Comparison of ENCODE assay signal across 23 mouse cellular contexts in the genomic region with DNA sequence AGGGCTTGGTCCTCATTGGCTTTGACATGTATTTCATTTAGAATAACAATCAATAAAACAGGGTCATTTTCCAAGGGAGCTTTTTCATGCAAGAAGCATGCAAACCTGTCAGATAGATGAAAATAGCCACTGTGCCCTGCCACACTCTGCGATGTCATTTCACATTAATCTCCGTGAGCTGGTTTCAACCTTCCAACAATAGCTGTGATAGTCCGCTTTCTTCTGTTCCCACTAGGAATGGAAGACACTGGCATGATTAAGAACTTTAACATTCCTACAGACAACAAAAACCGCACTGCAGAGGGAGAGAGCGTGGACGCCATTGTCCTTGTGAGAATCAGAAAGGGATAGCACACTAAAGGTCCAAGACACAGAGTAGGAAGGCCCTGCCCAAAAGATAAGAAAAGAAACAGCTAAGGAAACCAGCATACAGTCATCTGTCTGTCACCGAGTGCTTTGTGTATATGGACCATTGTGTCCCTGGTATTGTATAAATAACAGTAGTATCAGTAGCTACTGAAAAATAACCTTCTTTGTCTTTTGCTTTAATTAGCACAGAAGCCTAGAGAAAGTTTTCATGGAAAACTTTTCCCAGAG.
DNase-seq lines count a peak whose midpoint lies in the region; ATAC-seq and TF ChIP-seq lines count a peak whose summit lies in the region.
"Had no signal": no experiment of that assay in that cellular context is flagged by ENCODE, and none has a peak within 500 bp of the region (broad histone marks: within the 10 kb centered on the region; RNA-seq: fewer than 3 reads in every experiment).

No protein-coding gene starts in this region.

- H3K4me2 ChIP-seq in midbrain, embryonic 11.5 days, result no peak overlapping the region
- no peak overlapping the region for H3K4me2 ChIP-seq in midbrain, embryonic 16.5 days (ENCODE audit: low read length)
- H3K4me2 ChIP-seq: embryonic facial prominence, embryonic 15.5 days; forebrain, embryonic 15.5 days; heart, embryonic 15.5 days; intestine, embryonic 15.5 days had no signal

- WGBS in midbrain, embryonic 11.5 days, result 56% methylated on average over 7 of the region's 7 CpGs
- 46% methylated on average over 7 of the region's 7 CpGs for WGBS in midbrain, embryonic 16.5 days
- WGBS in lung, adult 2 months, result 61% methylated on average over 7 of the region's 7 CpGs

- no peak for DNase-seq in midbrain, embryonic 11.5 days (ENCODE audit: low spot score, missing footprints)
- peak; percentile 9 for DNase-seq in lung, adult 2 months
- peak; percentile 38 for DNase-seq in lung, postnatal 36 days
- no peak for DNase-seq in natural killer cell, adult 2 months (ENCODE audit: low spot score in 2 of 2)
- DNase-seq in right cerebral cortex, postnatal 4 days, result no peak
- DNase-seq: adrenal gland, postnatal 36 days; cerebellum, adult 11 months; cerebellum, adult 9-11 months; heart, postnatal 4 days; kidney, adult 8-10 months; kidney, postnatal 14 days; midbrain, embryonic 14.5 days had no signal

- no peak overlapping the region for H3K27ac ChIP-seq in midbrain, embryonic 11.5 days (ENCODE audit: low read depth, low read length)
- no peak overlapping the region for H3K27ac ChIP-seq in midbrain, embryonic 16.5 days (ENCODE audit: low read length)
- H3K27ac ChIP-seq: embryonic facial prominence, embryonic 15.5 days; forebrain, embryonic 15.5 days; heart, embryonic 15.5 days; intestine, embryonic 15.5 days; limb, embryonic 10.5 days; stomach, postnatal 0 days had no signal

- no peaks in the 10 kb centered on the region for H3K36me3 ChIP-seq in midbrain, embryonic 11.5 days (ENCODE audit: control insufficient read depth, insufficient read depth, low read length)
- no peaks in the 10 kb centered on the region for H3K36me3 ChIP-seq in midbrain, embryonic 16.5 days (ENCODE audit: control insufficient read depth, insufficient read depth, low read length)
- H3K36me3 ChIP-seq: embryonic facial prominence, embryonic 15.5 days; forebrain, embryonic 15.5 days; heart, embryonic 15.5 days; intestine, embryonic 15.5 days; limb, embryonic 10.5 days had no signal

- no peak overlapping the region for H3K9ac ChIP-seq in midbrain, embryonic 11.5 days (ENCODE audit: low read length)
- no peak overlapping the region for H3K9ac ChIP-seq in midbrain, embryonic 16.5 days (ENCODE audit: low read depth, low read length)
- H3K9ac ChIP-seq: embryonic facial prominence, embryonic 15.5 days; forebrain, embryonic 15.5 days; heart, embryonic 15.5 days; intestine, embryonic 15.5 days had no signal

- 0 out of 2 replicates have a peak, but pooled peaks cover 3% of the 10 kb centered on the region for H3K4me1 ChIP-seq in midbrain, embryonic 11.5 days (ENCODE audit: control insufficient read depth, insufficient read depth, low read length)
- no peaks in the 10 kb centered on the region for H3K4me1 ChIP-seq in midbrain, embryonic 16.5 days (ENCODE audit: control insufficient read depth, insufficient read depth, low read length)
- peaks cover 7% of the 10 kb centered on the region for H3K4me1 ChIP-seq in lung, adult 2 months (ENCODE audit: control insufficient read depth, insufficient read depth, low read length)
- H3K4me1 ChIP-seq: embryonic facial prominence, embryonic 15.5 days; forebrain, embryonic 15.5 days; heart, embryonic 15.5 days; intestine, embryonic 15.5 days; limb, embryonic 10.5 days had no signal

- H3K9me3 ChIP-seq in midbrain, embryonic 11.5 days (ENCODE audit: control insufficient read depth, low read length), result no peaks in the 10 kb centered on the region
- no peaks in the 10 kb centered on the region for H3K9me3 ChIP-seq in midbrain, embryonic 16.5 days (replicated peaks; ENCODE audit: control insufficient read depth, low read length, poor library complexity, severe bottlenecking)
- H3K9me3 ChIP-seq: embryonic facial prominence, embryonic 15.5 days; forebrain, embryonic 15.5 days; heart, embryonic 15.5 days; intestine, embryonic 15.5 days; limb, embryonic 10.5 days had no signal

- H3K4me3 ChIP-seq in midbrain, embryonic 11.5 days (ENCODE audit: low read depth, low read length), result no peak overlapping the region
- H3K4me3 ChIP-seq in midbrain, embryonic 16.5 days (ENCODE audit: low read depth, low read length), result no peak overlapping the region
- no peak overlapping the region for H3K4me3 ChIP-seq in lung, adult 2 months (replicated peaks; ENCODE audit: extremely low read depth, low read depth, low read length)
- H3K4me3 ChIP-seq: embryonic facial prominence, embryonic 15.5 days; forebrain, embryonic 15.5 days; heart, embryonic 15.5 days; intestine, embryonic 15.5 days; limb, embryonic 10.5 days; myocyte had no signal

- peak; percentile 61; the same call in 1 of the 2 replicates for ATAC-seq in midbrain, embryonic 11.5 days (ENCODE audit: low FRiP score)
- ATAC-seq in midbrain, embryonic 16.5 days, result no peak
- no peak for ATAC-seq in erythroid progenitor cell, adult 5-6 weeks (replicated peaks; ENCODE audit: low FRiP score, poor library complexity, severe bottlenecking)
- ATAC-seq: forebrain, embryonic 15.5 days; hindbrain, embryonic 16.5 days; intestine, embryonic 15.5 days; Patski had no signal

- TF ChIP-seq POLR2A in lung, adult 2 months (IDR thresholded peaks at IDR 0.05; ENCODE audit: borderline replicate concordance, extremely low read depth, low read depth, low read length), result no peak

- no peak for TF ChIP-seq CTCF in lung, adult 2 months (IDR thresholded peaks at IDR 0.05; ENCODE audit: insufficient read depth, low read length)

- H3K27me3 ChIP-seq in midbrain, embryonic 11.5 days (ENCODE audit: control insufficient read depth, insufficient read depth, low read length), result no peaks in the 10 kb centered on the region
- H3K27me3 ChIP-seq in midbrain, embryonic 16.5 days (ENCODE audit: control insufficient read depth, insufficient read depth, low read depth, low read length), result no peaks in the 10 kb centered on the region
- H3K27me3 ChIP-seq: embryonic facial prominence, embryonic 15.5 days; forebrain, embryonic 15.5 days; heart, embryonic 15.5 days; intestine, embryonic 15.5 days; Patski had no signal

Comparison
In these comparisons a context has a peak if more than half of its experiments do, and no peak if none do; other contexts are left out.
1. DNase-seq: peak in lung, adult 2 months (single experiment) and lung, postnatal 36 days (single experiment); none in midbrain, embryonic 11.5 days (single experiment), natural killer cell, adult 2 months (0 of 2) and right cerebral cortex, postnatal 4 days (single experiment).